Comparison of ENCODE assay signal across 8 mouse cellular contexts in genomic region chr5:103355372-103356300, GRCm38 (mm10).
DNase-seq lines count a peak whose midpoint lies in the region; ATAC-seq and TF ChIP-seq lines count a peak whose summit lies in the region.

No protein-coding gene starts in this region.

- H3K9ac ChIP-seq in heart, adult 2 months (ENCODE audit: low read depth, low read length), result no peak overlapping the region
- H3K9ac ChIP-seq in lung, embryonic 15.5 days, result no peak overlapping the region

- H3K4me1 ChIP-seq in heart, adult 2 months (ENCODE audit: control insufficient read depth, insufficient read depth, low read length), result no peaks in the 10 kb centered on the region
- peaks cover 8% of the 10 kb centered on the region for H3K4me1 ChIP-seq in lung, embryonic 15.5 days

- 33% methylated on average over 21 of the region's 21 CpGs for WGBS in heart, adult 2 months
- WGBS in lung, embryonic 15.5 days, result 35% methylated on average over 21 of the region's 21 CpGs

- TF ChIP-seq EP300 in heart, adult 2 months (IDR thresholded peaks at IDR 0.05; ENCODE audit: insufficient read depth, low read depth, low read length), result peak; percentile 68; the same call in 1 of the 2 replicates

- no peaks in the 10 kb centered on the region for H3K27me3 ChIP-seq in heart, adult 2 months (ENCODE audit: control insufficient read depth, insufficient read depth, low read length)
- no peaks in the 10 kb centered on the region for H3K27me3 ChIP-seq in lung, embryonic 15.5 days

- H3K27ac ChIP-seq in heart, adult 2 months, result no peak overlapping the region
- H3K27ac ChIP-seq in lung, embryonic 15.5 days, result no peak overlapping the region

- peak overlapping the region; percentile 27; the same call in 1 of the 2 replicates for H3K4me2 ChIP-seq in lung, embryonic 15.5 days

- peak; percentile 43 to 80 for DNase-seq in adrenal gland, adult (ENCODE audit: inconsistent age in 2 of 2, low spot score in 1 of 2)
- no peak for DNase-seq in adrenal gland, postnatal 4 days (ENCODE audit: low spot score in 2 of 2)
- DNase-seq in MEL-GATA-1-ER (ENCODE audit: extremely low read depth, low read depth), result peak; percentile 26
- peak; percentile 41 to 63 for DNase-seq in cerebellum, postnatal 25 days
- DNase-seq in heart, adult 2 months, result peak; percentile 18 to 51
- peak; percentile 73 for DNase-seq in kidney, postnatal 10 days
- peak; percentile 42 for DNase-seq in right cerebral cortex, postnatal 4 days

- no peak for ATAC-seq in lung, embryonic 15.5 days (ENCODE audit: borderline replicate concordance, extremely low read depth, low FRiP score, low TSS enrichment)

- H3K36me3 ChIP-seq in heart, adult 2 months (ENCODE audit: control insufficient read depth, insufficient read depth, low read length), result no peaks in the 10 kb centered on the region
- H3K36me3 ChIP-seq in lung, embryonic 15.5 days, result no peaks in the 10 kb centered on the region

- no peaks in the 10 kb centered on the region for H3K9me3 ChIP-seq in lung, embryonic 15.5 days

- H3K4me3 ChIP-seq in heart, adult 2 months, result no peak overlapping the region
- H3K4me3 ChIP-seq in lung, embryonic 15.5 days, result no peak overlapping the region

- H3K79me2 ChIP-seq in heart, adult 2 months (replicated peaks; ENCODE audit: control insufficient read depth, insufficient read depth, low read length), result no peaks in the 10 kb centered on the region

- peak; percentile 93 for TF ChIP-seq CTCF in heart, adult 2 months (IDR thresholded peaks at IDR 0.05)

- no peak for TF ChIP-seq POLR2A in heart, adult 2 months (IDR thresholded peaks at IDR 0.05; ENCODE audit: insufficient read depth, low read depth, low read length)

- intact Hi-C loops in heart, adult 2 months (cut with DNase I), result loop anchor here (1.0 to 5.0 kb wide), 3 partner anchors 101 to 304 kb away; no protein-coding TSS in a partner anchor

Comparison
In these comparisons a context has a peak if more than half of its experiments do, and no peak if none do; other contexts are left out.
1. DNase-seq: peak in adrenal gland, adult (2 of 2), MEL-GATA-1-ER (single experiment), cerebellum, postnatal 25 days (2 of 2), heart, adult 2 months (2 of 2), kidney, postnatal 10 days (single experiment) and right cerebral cortex, postnatal 4 days (single experiment); none in adrenal gland, postnatal 4 days (0 of 2).